Mouse (Mus musculus): ENCODE data around the gene St3gal3. TPM values are rescaled to one million over a fixed set of nuclear protein-coding genes. Genes with fewer than 3 reads are reported as not detected.

Gene St3gal3
- total RNA-seq, 2 experiments from 2014 or later: 65.8 to 68.8 TPM

DNA sequence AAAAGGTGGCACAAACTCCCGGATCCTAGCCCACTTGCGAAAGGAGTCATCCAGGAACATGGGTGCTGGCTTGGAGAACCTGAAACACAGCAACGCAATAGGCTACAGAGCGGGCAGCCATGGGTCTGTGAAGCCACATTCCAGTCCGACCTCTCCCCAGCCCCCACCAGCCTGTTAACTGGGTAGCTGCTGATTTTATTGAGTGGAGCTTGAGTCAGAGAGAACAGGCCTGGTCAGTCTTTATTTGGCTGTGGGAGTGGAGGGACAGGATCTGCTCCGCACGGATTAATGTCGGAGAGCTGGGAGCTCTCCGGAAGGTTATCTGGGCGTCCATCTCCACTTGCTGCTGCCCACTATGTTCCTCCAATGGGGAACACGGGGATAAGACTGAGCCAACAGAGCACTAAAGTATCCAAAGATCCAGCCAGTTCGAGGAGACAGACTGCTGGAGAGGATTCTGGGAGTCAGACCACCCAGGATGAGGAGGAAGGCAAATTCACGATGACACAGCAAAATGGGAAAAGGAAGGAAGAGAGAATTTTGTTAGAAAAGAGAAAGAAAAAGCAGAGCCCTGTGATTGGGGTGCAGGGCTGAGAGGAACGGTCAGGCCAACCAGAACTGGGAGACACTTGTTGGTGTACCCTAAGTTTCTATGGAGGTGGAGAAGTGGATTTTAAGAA lies 170.2 kb downstream of the St3gal3 start:
- intact Hi-C loops (cut with DNase I): no loop called here
- DNase-seq: no peak

DNA sequence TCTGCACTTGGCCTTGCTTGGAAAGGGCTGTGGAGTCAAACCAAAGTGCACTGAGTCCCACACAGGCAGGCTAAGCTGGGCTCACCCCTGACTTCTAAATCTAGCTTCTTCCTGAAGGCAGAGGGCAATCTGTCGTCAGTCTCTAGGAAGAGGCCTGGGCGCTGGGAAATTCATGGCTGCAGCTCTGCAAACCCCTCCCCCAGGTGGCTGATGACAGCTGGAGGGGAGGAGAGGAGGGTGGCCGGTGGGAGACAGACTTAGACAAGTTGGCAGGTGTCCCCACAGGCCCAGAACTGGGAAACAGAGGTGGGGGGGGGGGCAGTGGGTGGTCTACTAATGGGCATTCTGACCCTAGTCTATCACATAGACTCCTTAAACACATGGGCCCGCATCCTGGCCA lies 177.2 kb downstream of the St3gal3 start:
- DNase-seq: no peak
- intact Hi-C loops (cut with DNase I): no loop called here

DNA sequence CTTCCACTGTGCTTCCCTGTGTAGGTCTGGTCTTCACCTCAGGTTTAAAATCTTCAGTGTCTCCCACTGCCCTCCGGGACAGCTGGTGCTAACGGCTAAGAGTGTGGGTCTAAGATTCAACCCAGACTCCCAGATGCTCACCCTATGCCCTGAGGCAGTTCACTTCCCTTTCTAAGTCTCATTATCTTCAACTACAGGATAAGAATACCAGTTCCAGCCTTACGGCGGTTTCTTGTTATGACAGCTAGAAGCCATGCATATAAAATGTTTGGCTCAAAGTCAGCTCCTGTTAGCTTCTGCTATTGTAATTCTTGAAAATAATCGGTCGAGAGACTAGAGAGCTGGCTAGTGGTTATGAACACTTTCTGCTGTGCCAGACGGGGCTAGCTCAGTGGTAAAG lies 187.2 kb downstream of the St3gal3 start:
- DNase-seq: no peak
- intact Hi-C loops (cut with DNase I): no loop called here

GRCm38 (mm10) chr4:117946639-117947305 lies 187.9 kb downstream of the St3gal3 start:
- intact Hi-C loops (cut with DNase I): no loop called here
- DNase-seq: no peak

DNA sequence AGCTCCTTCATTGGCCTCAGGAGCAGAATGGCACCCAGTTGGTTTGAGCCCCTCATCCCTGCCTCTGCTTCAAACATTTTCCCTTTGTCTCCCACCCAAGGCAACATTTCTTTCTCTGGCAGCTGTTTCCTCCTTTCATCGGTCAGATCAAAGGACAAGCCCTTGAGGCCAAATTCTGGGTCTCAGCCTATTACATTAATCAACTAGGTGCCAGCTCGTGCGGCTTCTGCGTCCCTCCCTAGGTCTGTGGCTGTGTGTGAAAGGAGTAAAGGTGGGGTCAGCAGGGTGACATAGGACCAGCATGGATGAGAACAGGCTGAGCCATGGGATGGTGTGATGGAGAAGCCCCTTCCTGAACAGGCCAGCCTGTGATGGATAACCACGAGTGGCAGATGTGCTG lies 191.4 kb downstream of the St3gal3 start:
- no peak for DNase-seq
- intact Hi-C loops (cut with DNase I): no loop called here

DNA sequence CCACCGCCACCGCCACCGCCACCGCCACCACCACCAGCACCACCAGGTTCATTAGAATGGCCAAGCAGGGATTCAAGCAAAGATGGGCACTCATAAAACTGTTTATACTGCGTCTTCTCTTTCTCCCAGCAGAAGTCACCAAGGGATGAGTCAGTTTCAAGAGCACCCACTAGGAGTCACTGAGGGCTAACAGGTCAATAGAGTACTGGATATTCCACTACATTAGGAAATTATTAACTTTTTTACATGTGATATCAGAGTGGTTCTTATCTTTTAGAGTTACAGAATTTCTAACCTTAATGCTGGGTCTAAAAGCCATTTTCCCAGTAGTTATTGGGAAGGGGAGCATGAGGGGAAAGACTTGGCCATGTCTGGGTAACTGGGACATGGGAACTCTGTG lies 197.8 kb downstream of the St3gal3 start:
- no peak for DNase-seq
- intact Hi-C loops (cut with DNase I): no loop called here

DNA sequence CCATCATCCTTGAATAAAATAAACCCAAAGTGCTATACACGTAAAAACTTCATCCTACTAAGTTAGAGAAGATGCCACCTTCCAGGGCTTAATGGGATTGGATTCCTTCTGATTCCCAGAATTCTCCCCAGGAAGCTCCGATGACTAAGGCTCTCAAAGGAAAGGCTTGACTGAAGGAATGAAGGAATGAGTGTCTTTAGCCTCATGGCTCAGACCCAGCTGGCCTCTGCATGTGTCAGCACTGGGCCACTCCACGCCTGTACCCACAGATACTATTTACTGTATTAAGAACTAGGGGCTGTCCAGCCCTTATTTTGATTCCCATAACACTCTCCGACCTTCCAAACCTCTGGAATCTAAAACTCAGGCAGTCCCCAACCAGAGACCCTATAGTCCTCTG lies 200.6 kb downstream of the St3gal3 start:
- intact Hi-C loops (cut with DNase I): loop anchor here (5.0 kb wide), 2 partner anchors 48 to 358 kb away; partner anchors contain the start of gene Ptprf
- DNase-seq: no peak

- intact Hi-C loops (cut with DNase I): loop anchor here (5.0 kb wide), 2 partner anchors 49 to 359 kb away; partner anchors contain the start of gene Ptprf
- DNase-seq: no peak
These were observed 201.5 kb downstream of the St3gal3 start for GRCm38 (mm10) chr4:117933248-117933647.

GRCm38 (mm10) chr4:117929391-117929881 lies 205.3 kb downstream of the St3gal3 start, which contains the start of gene Artn:
Artn (minus strand) TSS chr4:117929763.
- intact Hi-C loops (cut with DNase I): loop anchor here (2.0 to 5.0 kb wide), 2 partner anchors 97 to 153 kb away; partner anchors contain the start of gene Slc6a9
- no peak for DNase-seq

GRCm38 (mm10) chr4:117928699-117929241 lies 205.9 kb downstream of the St3gal3 start:
- intact Hi-C loops (cut with DNase I): loop anchor here (2.0 to 5.0 kb wide), 2 partner anchors 96 to 154 kb away; partner anchors contain the start of gene Slc6a9
- peak in 1 of 2 experiments; percentile 36 for DNase-seq

- intact Hi-C loops (cut with DNase I): loop anchor here (2.0 to 5.0 kb wide), 2 partner anchors 96 to 155 kb away; partner anchors contain the start of gene Slc6a9
- no peak for DNase-seq
These were observed 206.5 kb downstream of the St3gal3 start for GRCm38 (mm10) chr4:117928234-117928633.

DNA sequence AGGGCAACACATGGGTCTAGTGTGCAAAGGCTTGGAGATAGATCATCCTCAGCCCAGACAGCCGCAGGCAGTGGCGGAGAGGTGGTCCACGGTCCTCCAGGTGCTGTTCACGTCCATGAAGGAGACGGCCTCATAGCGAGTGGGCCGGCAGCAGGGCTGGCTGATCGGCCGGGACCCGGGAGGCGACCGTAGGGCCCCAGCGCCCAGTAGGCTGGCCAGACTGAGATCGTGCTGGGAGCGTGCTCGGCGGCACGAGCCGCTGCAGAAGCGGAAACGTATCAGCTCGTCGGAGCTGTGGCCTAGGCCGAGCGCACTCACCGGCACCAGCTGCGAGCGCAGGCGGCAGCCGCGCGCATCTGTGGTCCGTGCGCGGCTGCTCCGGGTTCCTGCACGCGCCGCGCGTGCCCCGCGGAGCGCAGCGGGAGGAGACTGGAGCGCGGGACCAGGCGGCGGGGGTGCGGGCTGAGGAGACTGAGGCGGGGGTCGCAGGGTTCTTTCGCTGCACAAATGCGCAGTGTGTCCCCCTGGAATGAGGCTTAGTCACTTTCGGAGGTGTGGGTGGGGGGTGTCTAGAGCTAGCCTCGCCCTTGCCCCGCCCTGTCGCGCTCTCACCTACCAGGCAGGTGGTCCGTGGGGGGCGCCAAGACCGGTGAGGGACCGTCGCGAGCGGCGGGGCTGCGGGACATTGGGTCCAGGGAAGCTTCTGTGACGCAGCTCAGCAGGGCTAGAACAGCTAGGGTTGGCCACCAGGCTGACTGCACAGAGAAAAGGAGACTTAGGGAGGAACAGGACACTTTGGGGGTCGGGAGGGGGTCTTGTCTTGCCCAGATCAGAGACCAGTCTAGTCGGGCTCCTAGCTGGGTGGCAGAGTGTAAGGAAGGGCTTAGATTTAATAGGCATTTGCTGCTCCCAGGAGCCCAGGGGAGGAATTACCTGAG lies 207.9 kb downstream of the St3gal3 start:
- DNase-seq: no peak
- intact Hi-C loops (cut with DNase I): loop anchor here (5.0 kb wide), 1 partner anchor 95 kb away; the partner anchor contains the start of gene Slc6a9

GRCm38 (mm10) chr4:117924916-117925315 lies 209.8 kb downstream of the St3gal3 start:
- DNase-seq: no peak
- intact Hi-C loops (cut with DNase I): loop anchor here (5.0 kb wide), 1 partner anchor 93 kb away; the partner anchor contains the start of gene Slc6a9

DNA sequence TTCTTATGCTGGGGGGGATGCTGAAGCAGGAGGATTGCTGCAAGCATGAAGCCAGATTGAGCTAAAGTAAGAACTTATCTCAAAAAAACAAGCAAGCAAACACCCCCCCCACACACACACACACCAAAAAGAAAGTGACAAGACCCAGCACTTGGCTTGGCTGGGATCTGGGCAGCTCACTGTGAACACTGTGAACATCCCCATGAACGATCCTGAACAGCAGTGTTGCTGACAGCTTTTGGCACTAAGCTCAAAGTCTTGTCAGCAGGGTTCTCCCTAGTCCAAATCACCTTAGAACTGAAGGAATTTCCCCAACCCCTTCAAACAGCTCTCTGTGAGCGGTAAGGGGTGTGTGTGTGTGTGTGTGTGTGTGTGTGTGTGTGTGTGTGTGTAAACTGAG lies 211.3 kb downstream of the St3gal3 start:
- intact Hi-C loops (cut with DNase I): no loop called here

DNA sequence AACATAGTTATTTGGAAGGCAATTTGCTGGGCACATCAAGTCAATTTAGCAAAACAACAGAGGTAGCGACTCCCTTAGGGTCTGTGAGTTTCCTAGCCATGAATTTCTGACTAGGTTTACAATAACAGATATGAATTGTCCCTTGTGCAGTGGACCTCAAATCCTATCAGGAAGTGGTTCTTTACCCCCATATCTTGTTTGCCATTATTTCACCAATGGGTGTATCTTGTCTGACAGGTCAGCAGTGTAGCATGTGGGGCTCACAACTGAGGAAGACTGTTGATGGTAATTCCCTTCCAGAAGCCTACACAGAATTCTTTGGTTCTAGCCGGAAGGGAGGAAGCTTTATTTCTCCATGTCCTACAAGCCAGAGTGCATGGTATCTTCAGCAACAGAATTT lies 213.4 kb downstream of the St3gal3 start:
- DNase-seq: no peak
- intact Hi-C loops (cut with DNase I): no loop called here

More for the DNA sequence above, 211.3 kb downstream of the St3gal3 start:
- DNase-seq: no peak

DNA sequence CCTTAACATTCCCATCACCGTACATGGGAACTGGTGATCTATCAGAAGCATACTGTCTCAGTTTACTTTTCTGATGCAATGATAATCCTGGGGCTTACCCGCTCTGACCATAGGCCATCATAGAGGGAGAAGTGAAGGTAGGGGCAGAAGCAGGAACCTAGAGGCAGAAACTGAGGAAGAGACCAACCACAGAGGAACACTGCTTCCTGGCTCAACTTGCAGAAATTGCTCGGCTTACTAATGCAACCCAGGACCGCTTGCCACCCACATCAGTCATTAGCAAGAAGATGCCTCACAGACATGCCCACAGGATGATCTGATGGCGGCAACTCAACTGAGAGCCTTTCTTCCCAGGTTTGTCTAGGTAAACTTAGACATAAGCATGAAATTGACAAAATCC lies 216.0 kb downstream of the St3gal3 start:
- no peak for DNase-seq
- intact Hi-C loops (cut with DNase I): loop anchor here (5.0 kb wide), 1 partner anchor 81 kb away; no protein-coding TSS in a partner anchor

GRCm38 (mm10) chr4:117918261-117918660 lies 216.5 kb downstream of the St3gal3 start:
- intact Hi-C loops (cut with DNase I): loop anchor here (5.0 kb wide), 1 partner anchor 81 kb away; no protein-coding TSS in a partner anchor

GRCm38 (mm10) chr4:117917847-117918246 lies 216.9 kb downstream of the St3gal3 start:
- intact Hi-C loops (cut with DNase I): loop anchor here (5.0 kb wide), 1 partner anchor 81 kb away; no protein-coding TSS in a partner anchor
- DNase-seq: no peak

More at GRCm38 (mm10) chr4:117918261-117918660, 216.5 kb downstream of the St3gal3 start:
- DNase-seq: no peak

GRCm38 (mm10) chr4:117917402-117917801 lies 217.3 kb downstream of the St3gal3 start:
- intact Hi-C loops (cut with DNase I): loop anchor here (5.0 kb wide), 1 partner anchor 80 kb away; no protein-coding TSS in a partner anchor
- no peak for DNase-seq
